Mouse (Mus musculus) ES-E14 (cell line): ENCODE measurements around the gene Dcaf17.

Source experiments
- CHD2 ChIP-seq: IDR thresholded peaks from 2 replicates; pipeline ENCODE4 v1.6.1; 2014; ENCODE audit warnings: mild to moderate bottlenecking, low read depth, low read length, inconsistent platforms
- HCFC1 ChIP-seq: IDR thresholded peaks from 2 replicates; pipeline ENCODE4 v1.6.1; 2012; ENCODE audit warnings: low read length, inconsistent platforms, borderline replicate concordance; ENCODE audit not compliant: insufficient read depth
- MAFK ChIP-seq: IDR thresholded peaks from 2 replicates; pipeline ENCODE4 v1.6.1; 2014; ENCODE audit warnings: mild to moderate bottlenecking, low read depth, low read length, inconsistent platforms; ENCODE audit not compliant: insufficient read depth
- ZC3H11A ChIP-seq: IDR thresholded peaks from 2 replicates; pipeline ENCODE4 v1.6.1; 2012; ENCODE audit warnings: low read depth, mild to moderate bottlenecking, inconsistent platforms, low read length, borderline replicate concordance

- TF ChIP-seq CHD2 (no peak), HCFC1 (no peak), ZC3H11A (no peak), MAFK (no peak)
Observed at GRCm38 (mm10) chr2:71013521-71013920, 41.6 kb upstream of the Dcaf17 start.
